Mouse (Mus musculus) stomach, embryonic 15.5 days (tissue): ENCODE measurements at regions not wholly inside any gene's neighbourhood (a gene's known extent, or its start where the extent isn't known, plus 50 kb on each side); places are given as distances from the start of the nearest gene placed in this dataset.

ENCODE experiments used
- ATAC-seq: fragments of 200-750 bp; cut with Nextera tagmentation; 2 replicates; pipeline ENCODE4 v1.8.0; 2017; ENCODE audit warnings: low read depth, moderate number of reproducible peaks, moderate TSS enrichment; ENCODE audit not compliant: insufficient read depth, low FRiP score
- H3K27ac ChIP-seq: fragments of 300-500 bp; sonication (generic); 2 replicates; pipeline ENCODE4 v1.5.1; 2015; ENCODE audit warnings: mild to moderate bottlenecking, inconsistent platforms
- H3K27me3 ChIP-seq: fragments of 300-500 bp; sonication (generic); replicated peaks from 2 replicates; pipeline ENCODE4 v1.6.1; 2015; ENCODE audit warnings: inconsistent platforms
- H3K36me3 ChIP-seq: fragments of 300-500 bp; sonication (generic); 2 replicates; pipeline ENCODE4 v1.6.1; 2015; ENCODE audit warnings: inconsistent platforms
- H3K4me1 ChIP-seq: fragments of 300-500 bp; sonication (generic); 2 replicates; pipeline ENCODE4 v1.6.1; 2015; ENCODE audit warnings: inconsistent platforms
- H3K4me2 ChIP-seq: fragments of 300-500 bp; sonication (generic); 2 replicates; pipeline ENCODE4 v1.6.1; 2015; ENCODE audit warnings: mild to moderate bottlenecking, inconsistent platforms
- H3K4me3 ChIP-seq: fragments of 300-500 bp; sonication (generic); replicated peaks from 2 replicates; pipeline ENCODE4 v1.5.1; 2015; ENCODE audit warnings: inconsistent platforms
- H3K9ac ChIP-seq: fragments of 300-500 bp; sonication (generic); 2 replicates; pipeline ENCODE4 v1.6.1; 2015; ENCODE audit warnings: inconsistent platforms
- H3K9me3 ChIP-seq: fragments of 300-500 bp; sonication (generic); 2 replicates; pipeline ENCODE4 v1.6.1; 2016; ENCODE audit warnings: inconsistent platforms
- WGBS: fragments of 180-500 bp; shearing (Covaris S2); methylation state at CpG from one replicate; pipeline ENCODE4 v1.1.7; 2015; 5-methylcytosine and 5-hydroxymethylcytosine counted together

GRCm38 (mm10) chr8:56682564-56682963 is 131.7 kb downstream of the Fbxo8 start:
- Histone ChIP-seq H3K9me3 (no peaks in the 10 kb centered on the region), H3K4me1 (no peaks in the 10 kb centered on the region), H3K4me2 (no peak overlapping the region), H3K4me3 (no peak overlapping the region), H3K27ac (no peak overlapping the region), H3K27me3 (no peaks in the 10 kb centered on the region), H3K9ac (no peak overlapping the region), H3K36me3 (no peaks in the 10 kb centered on the region)
- WGBS = 8% methylated on average over 3 of the region's 3 CpGs
- ATAC-seq = no peak

DNA sequence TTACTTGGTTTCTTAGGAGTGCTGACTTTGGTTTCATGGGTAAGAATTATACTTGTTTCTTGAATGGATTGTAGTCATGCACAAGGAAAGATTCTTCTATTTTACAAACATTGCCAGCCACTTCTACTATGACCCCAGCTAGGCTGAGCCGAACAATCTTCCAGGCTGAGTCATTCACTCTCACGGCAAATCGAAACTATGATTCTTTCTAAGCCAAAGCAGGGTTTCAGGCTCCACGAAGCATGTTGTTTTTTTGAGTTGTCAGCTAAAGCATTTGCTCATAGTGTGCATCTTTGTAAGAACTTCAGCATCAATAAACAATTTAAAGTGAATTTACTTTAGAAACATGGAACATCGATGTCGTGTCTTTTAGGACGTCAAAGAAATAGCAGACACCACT is 133.5 kb downstream of the Fbxo8 start:
- no peak overlapping the region for H3K27ac ChIP-seq
- no peaks in the 10 kb centered on the region for H3K36me3 ChIP-seq
- no peaks in the 10 kb centered on the region for H3K27me3 ChIP-seq
- ATAC-seq = no peak
- no peaks in the 10 kb centered on the region for H3K4me1 ChIP-seq
- no peak overlapping the region for H3K4me3 ChIP-seq
- H3K9me3 ChIP-seq = no peaks in the 10 kb centered on the region
- no peak overlapping the region for H3K4me2 ChIP-seq
- 64% methylated on average over 7 of the region's 7 CpGs for WGBS
- no peak overlapping the region for H3K9ac ChIP-seq

DNA sequence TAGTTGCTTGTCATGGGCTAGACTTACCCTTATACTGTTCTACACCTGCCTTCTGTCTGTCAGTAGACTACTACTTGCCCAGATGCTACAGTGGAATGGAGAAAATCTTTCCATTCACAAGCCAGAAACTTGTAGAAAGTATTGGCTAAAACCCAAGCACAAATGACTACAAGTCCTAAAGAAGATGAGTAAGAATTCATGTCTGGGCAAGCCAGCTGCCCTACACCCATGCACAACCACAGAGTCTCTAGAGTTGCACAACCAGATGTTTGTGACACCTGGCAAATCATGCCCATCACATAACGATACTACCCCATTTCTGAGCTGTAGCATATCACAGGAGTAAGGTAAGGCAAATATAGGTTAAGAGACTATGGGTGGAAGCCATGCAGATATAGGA is 144.5 kb downstream of the Fbxo8 start:
- WGBS = 76% methylated on average over 1 of the region's 1 CpGs
- Histone ChIP-seq H3K9ac (no peak overlapping the region), H3K36me3 (no peaks in the 10 kb centered on the region), H3K4me1 (no peaks in the 10 kb centered on the region), H3K4me2 (no peak overlapping the region), H3K4me3 (no peak overlapping the region), H3K9me3 (no peaks in the 10 kb centered on the region), H3K27ac (no peak overlapping the region), H3K27me3 (no peaks in the 10 kb centered on the region)
- no peak for ATAC-seq

DNA sequence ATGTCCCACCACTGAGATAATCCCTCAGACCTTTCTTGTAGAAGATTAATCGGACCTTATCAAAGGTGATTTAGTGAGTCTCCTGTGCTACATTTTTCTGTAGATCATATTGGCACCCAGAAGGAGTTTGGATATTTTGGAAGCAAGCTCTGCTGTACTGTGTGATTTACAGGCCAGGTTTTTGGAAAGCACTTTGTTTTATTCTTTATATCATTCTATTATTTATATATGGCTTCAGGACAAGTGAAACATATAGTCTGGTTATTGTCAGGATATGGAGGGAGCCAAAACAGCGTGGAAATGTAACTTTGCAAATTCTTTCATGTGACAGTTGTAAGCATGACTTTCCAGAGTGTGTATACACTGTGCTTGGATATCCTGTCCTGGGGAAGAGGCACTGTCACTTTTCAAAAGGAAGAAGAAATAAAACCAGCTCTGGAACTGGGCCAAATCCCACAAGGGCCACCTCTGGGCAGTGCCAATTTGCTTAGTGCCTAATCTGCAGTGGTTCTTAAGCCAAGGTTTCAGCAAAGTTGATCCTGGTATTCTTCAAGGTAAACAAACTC is 149.8 kb downstream of the Fbxo8 start:
- no peaks in the 10 kb centered on the region for H3K36me3 ChIP-seq
- H3K9ac ChIP-seq = no peak overlapping the region
- ATAC-seq = peak; percentile 76; the same call in 1 of the 2 replicates
- H3K27ac ChIP-seq = no peak overlapping the region; the same call in 1 of the 2 replicates
- 38% methylated on average over 2 of the region's 2 CpGs for WGBS
- no peaks in the 10 kb centered on the region for H3K27me3 ChIP-seq
- H3K4me2 ChIP-seq = no peak overlapping the region
- no peaks in the 10 kb centered on the region for H3K9me3 ChIP-seq
- no peak overlapping the region for H3K4me3 ChIP-seq
- no peaks in the 10 kb centered on the region for H3K4me1 ChIP-seq

DNA sequence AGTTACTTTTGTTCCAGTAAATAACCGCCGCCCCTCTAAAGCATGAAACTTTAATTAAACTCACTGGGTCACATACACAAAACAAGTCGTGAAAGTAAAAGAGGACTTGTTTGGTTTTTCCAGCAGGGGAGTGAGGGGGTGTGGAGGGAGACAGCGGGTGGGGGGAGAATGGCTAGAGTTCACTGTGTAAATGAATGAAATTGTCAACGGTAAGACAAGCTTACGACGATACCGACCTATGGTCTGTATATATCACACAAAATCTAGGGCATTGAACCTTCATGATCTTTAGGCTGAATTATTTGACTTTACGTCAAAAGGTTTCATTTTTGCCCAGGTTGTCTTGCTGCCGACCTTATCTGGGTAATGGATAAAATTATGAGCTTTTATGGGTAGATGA is 155.5 kb downstream of the Fbxo8 start:
- H3K4me1 ChIP-seq = 0 out of 2 replicates have a peak, but pooled peaks cover 3% of the 10 kb centered on the region
- H3K36me3 ChIP-seq = no peaks in the 10 kb centered on the region
- 41% methylated on average over 10 of the region's 10 CpGs for WGBS

GRCm38 (mm10) chr8:56706941-56707706 is 156.2 kb downstream of the Fbxo8 start:
- Histone ChIP-seq H3K27me3 (no peaks in the 10 kb centered on the region), H3K9me3 (no peaks in the 10 kb centered on the region), H3K4me2 (peak overlapping the region; percentile 19; the same call in 1 of the 2 replicates), H3K27ac (peak overlapping the region; percentile 16; the same call in 1 of the 2 replicates), H3K4me1 (0 out of 2 replicates have a peak, but pooled peaks cover 3% of the 10 kb centered on the region), H3K4me3 (no peak overlapping the region), H3K9ac (no peak overlapping the region), H3K36me3 (no peaks in the 10 kb centered on the region)
- peak; percentile 56 for ATAC-seq
- WGBS = 30% methylated on average over 14 of the region's 14 CpGs

More for the DNA sequence above, 155.5 kb downstream of the Fbxo8 start:
- ATAC-seq = no peak
- Histone ChIP-seq H3K27me3 (no peaks in the 10 kb centered on the region), H3K9ac (no peak overlapping the region), H3K9me3 (no peaks in the 10 kb centered on the region), H3K27ac (peak overlapping the region; percentile 16; the same call in 1 of the 2 replicates), H3K4me2 (no peak overlapping the region), H3K4me3 (no peak overlapping the region)

DNA sequence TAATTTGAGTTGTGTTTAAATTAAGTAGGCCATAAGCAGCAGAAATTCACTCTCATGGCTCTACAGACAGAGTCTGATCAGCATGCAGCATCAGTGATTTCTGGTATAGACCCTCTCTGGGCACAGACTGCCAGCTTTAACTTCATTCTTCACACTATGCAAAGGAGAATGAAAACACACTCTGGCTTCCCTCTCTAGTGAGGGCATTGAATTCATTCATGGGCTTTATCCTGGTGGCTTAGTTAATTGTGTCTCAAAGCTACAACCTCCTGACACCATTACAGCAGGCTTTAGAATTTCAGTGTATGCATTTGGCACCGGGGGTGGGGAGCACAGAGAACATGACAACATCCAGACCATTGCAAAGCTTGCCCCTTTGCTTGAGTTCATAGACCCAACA is 169.1 kb downstream of the Fbxo8 start:
- WGBS = 67% methylated on average over 1 of the region's 1 CpGs
- no peak overlapping the region for H3K27ac ChIP-seq
- no peak overlapping the region for H3K4me2 ChIP-seq
- no peaks in the 10 kb centered on the region for H3K27me3 ChIP-seq
- no peaks in the 10 kb centered on the region for H3K36me3 ChIP-seq
- H3K4me1 ChIP-seq = no peaks in the 10 kb centered on the region
- H3K9ac ChIP-seq = no peak overlapping the region
- no peak for ATAC-seq
- no peak overlapping the region for H3K4me3 ChIP-seq
- H3K9me3 ChIP-seq = no peaks in the 10 kb centered on the region

GRCm38 (mm10) chr8:56722473-56723236 is 171.8 kb downstream of the Fbxo8 start:
- H3K4me1 ChIP-seq = no peaks in the 10 kb centered on the region
- ATAC-seq = no peak
- no peak overlapping the region for H3K4me3 ChIP-seq
- no peak overlapping the region for H3K4me2 ChIP-seq
- H3K27me3 ChIP-seq = no peaks in the 10 kb centered on the region
- no peak overlapping the region for H3K27ac ChIP-seq
- H3K9ac ChIP-seq = no peak overlapping the region
- H3K36me3 ChIP-seq = no peaks in the 10 kb centered on the region
- WGBS = 20% methylated on average over 2 of the region's 2 CpGs
- H3K9me3 ChIP-seq = no peaks in the 10 kb centered on the region

DNA sequence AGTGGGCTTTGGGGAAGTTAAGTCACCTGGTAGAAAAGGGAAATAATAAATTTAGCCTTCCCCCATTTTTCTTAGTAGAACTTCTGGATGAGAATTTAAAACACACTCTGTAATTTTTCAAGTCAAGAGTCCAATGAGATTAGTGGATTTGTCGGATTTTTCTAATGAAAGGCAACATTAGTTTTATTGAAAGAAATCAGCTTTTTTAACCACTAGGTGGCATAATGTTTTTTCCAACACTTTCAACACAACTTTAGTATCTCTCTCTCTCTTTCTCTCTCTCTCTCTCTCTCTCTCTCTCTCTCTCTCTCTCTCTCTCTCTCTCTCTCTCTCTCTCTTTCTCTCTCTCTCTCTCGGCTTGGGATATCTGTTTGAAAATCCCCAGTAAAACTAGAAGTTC is 173.7 kb downstream of the Fbxo8 start:
- no peaks in the 10 kb centered on the region for H3K4me1 ChIP-seq
- 66% methylated on average over 2 of the region's 2 CpGs for WGBS
- no peak overlapping the region for H3K4me3 ChIP-seq
- H3K36me3 ChIP-seq = no peaks in the 10 kb centered on the region
- H3K9me3 ChIP-seq = no peaks in the 10 kb centered on the region
- H3K4me2 ChIP-seq = no peak overlapping the region
- H3K27me3 ChIP-seq = no peaks in the 10 kb centered on the region
- H3K27ac ChIP-seq = no peak overlapping the region
- ATAC-seq = no peak
- H3K9ac ChIP-seq = no peak overlapping the region

- Histone ChIP-seq H3K4me3 (no peak overlapping the region), H3K4me2 (no peak overlapping the region), H3K9ac (no peak overlapping the region), H3K27me3 (no peaks in the 10 kb centered on the region), H3K4me1 (no peaks in the 10 kb centered on the region), H3K36me3 (no peaks in the 10 kb centered on the region), H3K27ac (no peak overlapping the region), H3K9me3 (no peaks in the 10 kb centered on the region)
- ATAC-seq = no peak
- WGBS = 64% methylated on average over 6 of the region's 6 CpGs
These were observed 182.4 kb downstream of the Fbxo8 start for GRCm38 (mm10) chr8:56733318-56733717.

- Histone ChIP-seq H3K27ac (no peak overlapping the region), H3K9ac (no peak overlapping the region), H3K4me3 (no peak overlapping the region), H3K36me3 (no peaks in the 10 kb centered on the region), H3K4me2 (no peak overlapping the region), H3K9me3 (no peaks in the 10 kb centered on the region), H3K4me1 (no peaks in the 10 kb centered on the region), H3K27me3 (no peaks in the 10 kb centered on the region)
- ATAC-seq = no peak
- 46% methylated on average over 2 of the region's 2 CpGs for WGBS
These were observed 184.1 kb downstream of the Fbxo8 start for GRCm38 (mm10) chr8:56735021-56735420.

- ATAC-seq = no peak
- Histone ChIP-seq H3K4me2 (no peak overlapping the region), H3K27me3 (no peaks in the 10 kb centered on the region), H3K9ac (no peak overlapping the region), H3K4me3 (no peak overlapping the region), H3K27ac (no peak overlapping the region), H3K4me1 (no peaks in the 10 kb centered on the region), H3K36me3 (no peaks in the 10 kb centered on the region), H3K9me3 (no peaks in the 10 kb centered on the region)
- 50% methylated on average over 5 of the region's 5 CpGs for WGBS
These were observed 216.1 kb downstream of the Fbxo8 start for GRCm38 (mm10) chr8:56767034-56767433.
